Mouse (Mus musculus) kidney, adult 8-10 months (tissue): Measurements from ENCODE around the gene Mfsd7a.
"Not testable (repeated sequence)": the region's sequence is repeated elsewhere in the genome, so short reads cannot be mapped to it uniquely, and the experiment has no call there.

Source experiments
- DNase-seq, 2 experiments: peaks; one replicate each; pipeline ENCODE4 v3.0.0; 2022

The Mfsd7a gene

DNA sequence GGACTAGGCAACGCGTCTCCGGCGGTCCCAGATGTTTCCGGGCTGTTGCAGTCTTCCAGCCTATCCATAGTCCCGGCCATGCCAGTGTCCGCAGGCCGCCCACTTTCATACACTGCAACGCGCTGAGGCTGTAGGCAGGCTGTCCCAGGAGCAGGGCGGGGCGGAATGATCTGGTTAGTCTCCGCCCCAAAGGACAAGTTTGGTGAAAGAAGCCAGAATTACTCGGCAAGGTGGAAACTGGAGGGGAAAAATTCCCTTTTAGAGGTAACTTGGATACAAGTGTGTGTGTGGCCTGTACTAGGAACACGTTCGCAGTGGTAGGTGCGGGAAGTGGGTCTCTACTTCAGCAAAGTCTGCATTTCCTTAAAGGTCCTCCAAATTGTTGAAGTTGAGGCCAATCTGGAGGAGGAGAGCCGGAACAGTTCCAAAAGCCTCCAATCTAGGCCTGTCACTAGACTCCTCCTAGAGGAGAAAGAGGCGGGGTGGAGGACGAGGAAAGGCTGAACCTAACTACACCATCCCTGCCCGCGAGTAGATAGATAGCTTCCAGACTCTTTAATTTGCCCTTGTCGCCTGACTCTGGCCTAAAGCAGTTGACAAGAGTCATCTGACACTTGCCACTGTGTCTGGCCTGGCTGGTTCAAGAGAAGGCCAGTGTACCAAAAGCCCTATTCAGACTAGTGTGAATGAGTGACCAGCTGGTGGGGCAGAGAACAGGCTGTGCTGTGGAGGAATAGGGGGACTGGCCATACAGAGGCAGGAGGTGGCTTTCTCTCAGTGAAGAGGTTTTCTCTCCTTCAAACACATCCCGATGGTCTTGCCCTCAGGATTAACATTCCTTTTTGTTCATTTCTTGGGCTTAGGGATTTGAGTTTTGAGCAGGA lies at the start of gene Mfsd7a:
TSS of gene Mfsd7a (minus strand) at position 107 of the 884 bp plus-strand sequence.
- peak; percentile 83 to 85 for DNase-seq

DNA sequence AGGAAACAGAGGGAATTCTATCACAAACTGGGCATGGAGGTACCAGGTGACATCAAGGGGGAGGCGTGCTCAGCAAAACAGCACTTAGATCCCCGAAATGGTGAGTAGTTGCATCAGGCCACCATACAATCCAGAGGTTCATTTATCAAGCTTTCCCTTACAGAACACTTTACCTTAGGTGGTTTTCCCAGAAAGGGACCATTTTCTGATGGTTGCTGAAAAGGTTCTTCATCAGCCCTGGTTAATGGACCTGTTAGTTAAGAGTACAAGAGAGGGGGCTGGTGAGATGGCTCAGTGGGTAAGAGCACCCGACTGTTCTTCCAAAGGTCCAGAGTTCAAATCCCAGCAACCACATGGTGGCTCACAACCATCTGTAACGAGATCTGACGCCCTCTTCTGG lies 37.5 kb upstream of the Mfsd7a start:
- not testable (repeated sequence) for DNase-seq

DNA sequence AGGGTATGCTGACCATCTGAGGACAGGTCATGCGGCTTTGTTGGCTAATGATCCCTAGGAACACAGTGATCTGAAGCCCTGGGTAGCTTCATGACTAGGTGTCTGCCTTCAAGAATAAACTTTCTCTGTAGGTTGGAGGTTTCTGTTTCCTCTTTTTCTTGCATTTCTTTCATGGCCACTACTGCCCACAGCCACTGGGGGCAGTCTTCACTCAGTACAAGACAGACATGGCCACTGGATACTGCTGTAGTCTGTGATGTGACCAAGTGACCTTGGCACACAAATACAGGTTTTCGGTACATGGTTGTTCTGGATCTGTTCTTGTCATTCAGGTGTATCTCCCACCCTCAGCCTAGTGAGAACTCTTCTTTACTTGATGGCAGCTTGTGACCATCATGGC lies 36.5 kb upstream of the Mfsd7a start:
- DNase-seq: peak in 1 of 2 experiments; percentile 26

DNA sequence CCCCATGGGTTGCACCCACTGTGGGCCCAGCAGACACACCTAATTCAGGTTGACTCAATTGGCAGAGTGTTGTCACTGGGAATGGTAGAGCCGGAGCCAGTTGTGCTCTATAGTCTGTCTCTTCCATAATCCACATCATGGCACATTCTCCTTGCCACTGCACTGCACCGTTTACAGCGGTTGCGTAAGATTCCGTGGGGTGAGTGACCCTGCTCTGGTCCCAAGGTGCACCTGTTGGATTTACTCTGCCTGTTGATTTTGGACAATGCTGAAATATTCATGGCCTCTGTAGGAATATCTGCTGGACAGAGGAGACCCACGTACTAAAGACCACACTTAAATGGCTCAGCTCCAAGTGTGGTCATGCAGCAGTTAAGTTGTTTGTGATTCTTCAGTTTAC lies 34.3 kb upstream of the Mfsd7a start:
- no peak for DNase-seq

DNA sequence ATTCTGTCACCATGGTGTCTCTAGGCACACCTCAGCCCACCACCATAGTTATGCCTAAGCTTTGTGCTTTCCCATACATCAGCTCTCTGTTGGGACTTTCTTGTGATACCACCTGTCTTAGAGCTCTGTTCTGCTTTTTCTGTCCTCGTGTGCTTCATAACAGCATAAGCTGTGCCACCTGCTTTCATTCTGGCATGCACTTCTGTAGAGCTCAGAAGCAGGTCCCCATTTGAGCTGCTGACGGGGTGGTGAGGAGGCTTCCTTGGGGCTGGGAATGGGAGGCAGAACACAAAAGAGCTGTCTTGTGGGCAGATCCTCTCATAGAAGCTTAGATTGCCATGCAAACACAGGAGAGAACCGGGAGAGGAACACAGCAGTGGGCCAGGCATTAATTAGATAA lies 27.3 kb upstream of the Mfsd7a start:
- DNase-seq: no peak

DNA sequence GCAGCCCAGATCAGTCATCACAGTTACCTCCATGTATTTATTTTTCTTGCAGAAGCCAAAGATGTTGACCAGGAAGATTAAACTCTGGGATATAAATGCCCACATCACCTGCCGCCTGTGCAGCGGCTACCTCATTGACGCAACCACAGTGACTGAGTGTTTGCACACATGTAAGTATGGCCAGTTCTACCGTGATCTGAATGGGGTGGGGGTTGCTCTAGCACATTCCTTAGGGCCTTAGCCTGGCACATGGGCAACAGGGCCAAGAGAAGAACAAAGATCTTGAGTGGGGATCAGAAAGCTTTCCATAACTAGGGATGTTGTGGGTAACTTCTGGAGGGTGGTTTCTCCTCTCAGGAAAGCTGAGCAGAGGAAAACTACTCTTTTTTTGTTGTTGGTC lies 25.0 kb upstream of the Mfsd7a start:
- no peak for DNase-seq

DNA sequence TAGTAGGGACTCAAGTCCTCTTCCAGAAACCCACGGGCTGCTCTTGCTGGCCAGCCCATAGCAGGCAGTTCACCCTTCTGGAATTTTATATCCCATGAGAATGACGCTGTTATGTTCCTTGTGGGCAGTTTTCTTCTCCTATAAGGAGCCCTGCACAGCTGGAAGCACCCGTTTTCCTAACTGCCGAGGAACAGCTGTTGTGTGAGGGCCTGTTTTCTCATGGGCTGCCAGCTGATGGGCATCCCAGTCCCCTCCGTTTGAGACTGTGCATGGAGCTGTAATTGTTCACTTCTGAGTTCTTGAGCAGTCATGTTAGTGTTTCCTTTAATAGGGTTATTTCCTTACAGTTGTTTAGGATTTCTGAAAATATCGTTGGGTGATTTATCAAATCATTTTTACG lies 20.9 kb upstream of the Mfsd7a start:
- DNase-seq: no peak

DNA sequence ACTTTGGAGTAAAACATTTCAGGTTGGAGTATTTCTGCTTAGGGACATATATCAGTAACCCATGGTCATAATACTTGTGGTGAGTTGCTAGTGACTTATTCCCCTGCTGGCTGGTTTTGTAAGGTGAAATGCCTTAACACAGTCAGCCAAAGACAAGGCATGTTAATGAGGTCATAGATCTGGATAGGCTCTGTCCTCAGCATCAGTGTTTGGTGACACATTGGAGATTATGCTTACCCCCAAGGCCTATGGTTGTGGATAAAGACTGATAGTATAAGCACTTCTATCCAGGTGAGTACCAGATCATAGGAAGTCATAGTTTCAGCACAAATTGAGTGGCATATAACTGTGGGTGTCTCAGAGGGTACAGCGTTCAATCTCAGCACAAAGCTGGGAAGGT lies 18.0 kb upstream of the Mfsd7a start:
- no peak for DNase-seq

DNA sequence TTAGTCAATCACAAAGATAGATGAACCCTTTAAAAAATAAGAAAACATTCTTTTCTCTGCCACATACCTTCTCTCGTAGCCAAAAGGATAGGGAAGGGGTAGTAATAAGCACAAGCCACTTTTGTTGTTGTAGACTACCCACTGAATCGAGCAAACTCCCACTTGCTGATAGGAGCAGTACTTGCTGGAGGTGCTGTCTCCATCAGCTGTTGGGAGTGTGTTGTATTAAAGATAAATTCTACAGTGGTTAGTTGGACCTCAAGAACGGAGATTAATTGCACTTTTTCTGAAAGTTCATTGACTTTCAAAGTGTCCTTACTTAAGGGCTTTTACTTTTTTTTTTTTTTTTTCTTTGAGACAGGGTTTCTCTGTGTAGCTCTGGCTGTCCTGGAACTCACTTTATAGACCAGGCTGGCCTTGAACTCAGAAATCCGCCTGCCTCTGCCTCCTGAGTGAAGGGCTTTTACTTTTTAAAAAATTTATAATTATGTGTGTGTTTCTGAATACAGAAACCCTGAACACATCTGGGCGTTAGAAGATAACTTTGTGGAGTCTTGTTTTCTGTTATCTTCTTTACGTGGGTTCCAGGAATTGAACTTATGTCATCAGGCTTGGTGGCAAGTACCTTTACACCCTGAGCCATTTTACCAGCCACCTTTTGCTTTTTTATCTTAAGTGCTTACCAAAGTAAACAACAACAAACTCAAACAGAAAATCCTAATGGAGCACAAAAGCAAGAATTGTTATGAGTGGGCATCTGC lies 16.6 kb upstream of the Mfsd7a start:
- no peak for DNase-seq

DNA sequence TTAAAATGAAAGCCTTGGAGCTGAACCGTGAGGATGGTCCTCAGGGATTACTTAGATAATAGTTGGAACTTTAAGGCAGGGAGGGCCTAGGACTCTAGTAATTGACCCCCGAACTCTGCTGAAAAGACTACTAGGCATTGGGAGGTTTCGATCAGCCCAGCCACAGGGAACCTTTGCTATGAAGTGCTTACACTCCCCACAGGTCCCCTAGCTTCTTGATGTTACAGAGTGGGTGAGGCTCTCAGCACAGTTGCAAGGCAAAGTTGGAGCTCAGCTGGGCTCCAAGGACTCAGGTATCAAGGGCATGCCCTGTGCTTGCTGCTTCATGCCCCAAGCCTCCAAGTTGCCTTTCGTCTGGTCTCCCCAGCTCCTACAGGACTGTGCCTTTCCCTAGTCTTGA lies 13.8 kb upstream of the Mfsd7a start:
- no peak for DNase-seq

DNA sequence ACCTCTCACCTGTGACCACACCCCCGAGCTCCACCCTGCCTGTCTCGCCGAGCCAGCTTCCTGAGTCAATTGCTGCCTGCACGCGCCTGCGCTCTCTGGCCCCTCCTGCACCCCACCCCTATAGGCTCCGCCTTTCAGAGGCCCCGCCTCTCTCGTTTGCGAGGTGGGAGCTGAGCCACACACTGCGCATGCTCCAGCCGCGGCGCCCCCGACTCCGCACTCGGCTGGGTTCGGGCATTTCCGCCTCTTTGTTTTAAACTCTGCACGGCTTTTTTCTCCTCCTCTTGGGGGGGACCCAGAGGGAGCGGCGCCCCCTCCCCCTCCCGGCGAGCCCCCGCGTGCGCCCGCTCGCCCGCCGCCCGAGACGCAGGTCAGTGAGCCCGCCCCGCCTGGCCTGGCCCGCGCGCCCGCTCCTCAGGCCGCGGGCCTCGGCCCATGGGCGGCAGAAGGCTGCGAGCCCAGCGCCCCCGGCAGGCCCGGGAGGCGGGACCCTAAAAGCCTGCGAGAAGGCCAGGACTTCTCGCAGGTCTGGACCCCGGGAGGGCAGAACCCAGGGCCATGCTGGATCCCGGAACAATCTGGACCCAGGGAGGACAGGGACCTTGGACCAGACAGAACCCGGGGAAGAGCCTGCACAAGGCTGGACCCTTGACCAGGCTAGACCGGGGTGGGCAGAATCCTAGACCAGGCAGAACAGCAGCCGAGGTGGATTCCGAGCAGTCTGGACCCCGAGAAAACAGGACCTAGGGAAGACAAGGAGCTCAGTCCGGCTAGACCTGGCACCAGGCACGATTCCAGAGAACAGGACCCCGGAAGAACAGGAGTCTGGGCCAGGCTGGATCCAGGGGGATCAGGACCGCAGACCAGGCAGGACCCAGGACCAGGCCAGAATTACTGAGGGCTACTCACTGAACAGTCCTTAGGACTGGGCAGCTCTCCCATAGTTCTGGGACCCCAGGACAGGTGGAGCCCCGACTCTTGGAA lies 12.7 kb upstream of the Mfsd7a start, which contains the start of gene Pcgf3:
TSS of gene Pcgf3 (plus strand) at position 151 of the 984 bp plus-strand sequence.
- peak; percentile 99 for DNase-seq

DNA sequence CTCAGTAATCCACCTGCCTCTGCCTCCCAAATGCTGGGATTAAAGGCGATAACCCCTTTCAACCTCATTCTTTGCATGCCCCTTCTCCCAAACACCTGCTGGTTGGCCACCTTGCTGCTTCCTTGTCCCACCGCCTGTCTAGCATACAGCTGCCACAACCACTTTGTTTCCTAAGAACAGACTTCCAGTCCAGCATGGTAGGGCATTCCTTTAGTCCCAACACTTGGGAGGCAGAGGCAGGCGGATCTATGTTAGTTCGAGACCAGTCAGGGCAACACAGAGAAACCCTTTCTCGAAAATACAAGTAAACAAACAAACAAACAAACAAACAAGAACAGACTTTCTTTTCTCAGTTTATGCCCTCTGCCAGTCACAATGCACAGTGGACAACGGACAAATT lies 11.8 kb upstream of the Mfsd7a start:
- no peak for DNase-seq

DNA sequence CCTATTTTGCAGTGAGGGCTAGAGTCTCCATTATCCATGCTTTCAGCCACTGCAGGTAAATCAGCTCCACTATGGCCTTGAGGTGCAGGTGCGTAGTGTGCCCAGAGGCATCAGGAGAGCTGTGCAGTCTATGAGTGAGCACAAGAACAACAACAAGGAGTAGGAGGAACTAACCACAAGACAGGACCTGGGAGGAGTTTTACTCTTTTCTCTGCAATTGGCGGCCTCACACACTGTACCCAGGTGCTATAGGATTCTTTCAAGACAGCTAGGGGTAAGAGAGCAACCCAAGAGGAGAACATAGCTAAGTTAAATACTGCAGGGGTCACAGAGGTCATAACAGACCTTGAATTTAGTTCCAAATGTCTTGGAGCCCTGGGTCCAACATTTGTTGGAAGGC lies 10.0 kb upstream of the Mfsd7a start:
- no peak for DNase-seq

DNA sequence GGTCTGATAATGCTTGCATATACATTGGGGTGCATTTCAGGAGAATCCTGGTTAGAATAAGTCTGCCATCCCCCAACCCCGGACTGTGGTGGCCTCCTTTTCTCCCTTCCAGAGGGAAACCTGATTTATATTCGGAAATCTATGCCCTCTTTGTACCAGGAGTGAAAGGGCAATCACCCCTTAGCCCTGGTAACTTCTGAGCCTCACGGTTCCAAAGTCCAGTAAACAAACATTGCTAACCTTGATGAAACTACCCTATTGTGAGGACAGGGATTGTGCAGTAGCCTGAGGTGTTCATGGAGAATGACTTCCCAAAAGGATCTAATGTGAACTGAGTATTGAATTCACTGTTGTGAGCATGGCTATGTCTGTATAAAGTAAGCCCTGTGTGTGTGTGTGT lies 5.4 kb upstream of the Mfsd7a start:
- peak; percentile 50 to 63 for DNase-seq

DNA sequence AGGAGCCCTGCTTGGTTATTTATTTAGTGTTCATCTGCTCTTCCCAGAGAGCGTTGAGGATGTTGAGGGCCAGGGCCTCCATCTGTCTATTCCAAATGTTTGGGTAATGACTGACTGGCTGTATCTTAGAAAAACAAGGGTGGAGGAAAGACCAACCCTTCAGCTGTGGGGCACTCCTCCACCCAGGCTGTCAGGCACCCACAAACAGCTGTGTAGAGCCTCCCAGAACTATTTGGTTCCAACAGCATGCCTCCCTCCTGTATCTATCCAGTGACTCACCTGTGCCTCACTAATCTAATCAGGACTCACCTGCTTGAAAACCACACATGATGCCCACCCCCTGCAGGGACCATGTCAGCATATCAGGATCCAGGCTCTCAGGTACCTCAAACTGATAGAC lies 3.7 kb upstream of the Mfsd7a start:
- no peak for DNase-seq

DNA sequence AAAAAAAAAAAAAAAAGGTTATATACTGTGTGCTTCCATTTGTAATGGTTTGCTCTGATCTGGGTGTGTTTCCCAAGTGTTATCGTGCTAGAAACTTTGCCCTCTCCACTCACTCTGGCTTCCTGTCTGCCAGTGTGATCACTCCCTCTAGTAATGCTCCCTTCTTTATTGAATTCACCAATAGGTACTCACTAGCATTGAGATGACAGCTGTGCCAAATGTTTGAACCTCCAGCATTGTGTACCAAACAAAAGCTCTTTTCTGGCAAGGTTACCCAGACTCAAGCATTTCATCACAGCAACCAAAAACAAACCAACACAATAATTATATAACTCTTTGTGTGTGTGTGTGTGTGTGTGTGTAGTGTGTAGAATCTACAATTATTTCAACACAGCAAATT lies 2.9 kb upstream of the Mfsd7a start:
- no peak for DNase-seq

DNA sequence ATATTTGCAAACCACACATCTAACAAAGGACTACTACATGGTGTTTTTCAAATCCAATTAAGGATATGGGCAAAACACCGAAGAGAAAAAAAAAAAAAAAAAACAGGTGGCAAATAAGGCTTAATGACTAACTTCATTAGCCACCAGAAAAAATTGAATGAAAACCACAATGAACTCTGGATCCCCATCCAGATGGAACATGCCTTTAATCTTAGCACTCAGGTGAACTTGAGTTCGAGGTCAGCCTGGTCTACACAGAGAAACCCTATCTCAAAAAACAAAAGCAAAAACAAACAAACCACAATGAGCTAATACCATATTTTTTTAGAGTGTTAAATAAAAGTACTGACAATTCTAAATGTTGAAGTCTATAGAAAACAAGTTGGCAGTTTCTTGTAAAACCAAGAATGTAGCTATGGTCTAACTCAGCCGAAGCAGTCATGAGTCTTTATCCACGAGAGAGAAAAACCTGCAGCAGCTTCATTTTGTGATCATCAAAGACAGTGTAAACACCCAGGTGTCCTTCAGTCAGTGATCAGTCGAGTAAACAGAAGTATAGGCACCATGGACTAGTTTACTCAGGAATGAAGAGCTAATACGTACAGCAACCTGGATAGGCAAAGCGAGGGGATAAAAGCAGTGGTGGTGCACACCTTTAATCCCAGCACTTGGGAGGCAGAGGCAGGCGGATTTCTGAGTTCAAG lies 2.3 kb upstream of the Mfsd7a start:
- DNase-seq: no peak

DNA sequence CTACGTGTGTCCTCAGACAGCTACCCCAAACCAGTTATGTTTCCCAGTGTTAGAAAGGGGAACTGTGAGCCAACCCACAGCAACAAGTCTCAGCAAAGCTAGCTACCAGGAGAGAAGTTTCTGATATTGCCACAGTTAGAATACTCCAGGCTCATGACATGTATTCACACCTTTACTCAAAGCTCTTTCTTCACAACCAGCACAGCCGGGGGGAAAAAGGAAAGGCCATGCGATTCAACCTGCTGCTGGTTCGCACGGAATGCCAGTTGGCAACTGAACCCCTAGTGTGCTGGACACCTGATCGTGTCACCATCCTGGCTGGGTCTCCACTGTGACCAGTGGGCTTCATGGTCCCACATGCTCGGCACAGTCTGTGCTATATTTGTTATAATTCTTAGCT lies 834 bp downstream of the Mfsd7a start:
- DNase-seq: no peak

DNA sequence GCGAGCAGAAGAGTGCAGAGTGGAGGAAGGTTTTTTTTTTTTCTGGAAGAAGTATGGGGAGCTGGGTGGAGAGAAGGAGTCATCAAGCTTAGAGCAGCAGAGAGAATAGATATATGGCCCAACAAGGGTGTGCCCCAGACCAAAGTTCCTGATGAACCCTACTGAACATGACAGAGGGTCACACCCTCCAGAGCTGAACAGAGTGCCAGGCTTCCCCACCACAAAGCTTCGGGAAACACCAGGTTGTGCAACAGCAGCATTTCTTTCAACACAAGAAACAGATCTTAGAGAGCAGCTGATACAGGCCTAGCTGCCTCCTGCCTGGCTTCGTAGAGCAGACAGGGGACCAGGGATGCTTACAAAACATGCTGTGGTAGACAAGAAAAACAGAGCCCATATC lies 1.7 kb downstream of the Mfsd7a start:
- DNase-seq: no peak

DNA sequence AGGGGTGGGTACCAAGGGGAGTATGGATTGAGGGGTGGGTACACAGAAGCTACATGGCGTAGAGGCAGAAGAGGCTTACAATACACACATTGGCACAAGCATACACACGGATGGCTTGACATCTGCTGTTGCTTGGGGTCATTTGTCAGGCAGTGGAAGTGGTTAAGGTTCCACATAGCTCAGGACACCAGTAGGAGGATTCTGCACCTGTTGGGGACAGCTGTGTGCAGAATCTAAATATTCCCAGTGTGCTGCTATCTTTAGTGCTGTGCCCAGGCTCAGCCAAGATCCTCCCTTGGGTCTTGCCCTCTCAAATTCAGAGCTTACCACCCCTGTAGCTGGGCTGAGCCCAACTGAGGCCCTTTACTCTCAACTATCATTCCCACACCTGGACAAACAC lies 12.6 kb downstream of the Mfsd7a start:
- DNase-seq: no peak

DNA sequence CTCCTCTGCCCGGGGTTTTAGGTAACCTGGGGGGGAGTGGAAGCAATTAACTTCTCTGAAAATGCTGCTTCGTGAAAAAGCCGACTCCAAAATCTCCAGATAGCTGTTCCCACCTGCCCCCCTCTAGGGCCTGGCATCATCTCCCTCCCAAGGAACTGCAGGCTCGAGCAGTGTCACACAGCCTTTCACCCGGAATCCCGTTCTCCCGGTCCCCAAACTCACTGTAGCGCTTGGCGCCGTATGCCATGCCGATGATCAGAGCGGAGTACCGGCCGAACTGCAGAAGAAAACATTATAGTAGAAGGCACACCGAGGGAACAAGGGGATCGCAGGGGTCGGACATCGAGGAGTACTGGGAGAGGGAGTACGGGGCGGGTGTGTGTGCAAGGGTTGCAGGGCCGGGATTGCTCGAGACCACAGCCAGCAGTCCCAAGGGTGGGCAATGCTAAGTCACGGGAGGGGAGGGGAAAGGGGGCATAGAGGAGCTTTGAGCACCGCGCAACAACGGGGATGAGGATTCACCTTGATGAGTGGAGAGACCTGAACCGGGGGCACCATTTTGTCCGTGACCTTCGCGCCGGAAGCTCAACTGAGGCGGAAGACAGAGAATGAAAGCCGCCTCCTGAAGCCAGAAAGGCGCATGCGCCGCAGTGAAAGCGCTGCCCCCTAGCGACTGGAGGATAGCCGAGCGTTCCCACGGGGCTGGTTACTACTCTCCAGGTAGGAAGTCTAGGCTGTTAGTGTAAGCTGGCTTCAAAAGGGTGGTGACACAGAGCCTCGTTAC lies 14.7 kb downstream of the Mfsd7a start, which contains the start of gene Atp5k:
TSS of gene Atp5k (minus strand) at position 645 of the 784 bp plus-strand sequence.
- DNase-seq: peak; percentile 94 to 97
